Mouse (Mus musculus) lung, adult 2 months (tissue): ENCODE results near the gene Rapgef3.

Experiments used
- CTCF ChIP-seq: fragments of 200-500 bp; IDR thresholded peaks from 2 replicates; pipeline ENCODE4 v1.5.1; 2011; ENCODE audit warnings: mild to moderate bottlenecking, low read length, control low read depth; ENCODE audit not compliant: insufficient read depth
- POLR2A ChIP-seq: fragments of 200-500 bp; IDR thresholded peaks from 2 replicates; pipeline ENCODE4 v1.6.1; 2011; ENCODE audit warnings: low read depth, mild to moderate bottlenecking, control low read depth, low read length, borderline replicate concordance; ENCODE audit errors: extremely low read depth

DNA sequence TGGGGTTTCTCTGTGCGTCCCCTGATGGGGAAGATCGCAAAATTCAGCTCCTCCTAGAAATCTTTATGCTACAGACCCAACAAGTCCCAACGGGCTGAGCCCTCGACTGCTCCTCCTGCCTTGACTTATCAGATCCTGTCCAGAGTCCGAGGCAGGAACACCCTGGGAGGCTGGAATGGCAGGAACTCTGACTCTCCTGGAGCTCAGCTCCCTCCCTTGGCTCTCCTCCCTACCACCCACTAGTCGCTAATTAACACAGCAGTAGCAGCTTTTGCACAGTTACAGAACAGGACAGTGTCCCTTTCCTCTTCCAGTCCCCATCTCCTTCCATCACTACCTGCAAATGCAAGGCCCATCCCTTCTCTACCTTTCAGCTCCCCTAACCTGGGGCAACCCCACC, 37.4 kb downstream of the Rapgef3 start:
- TF ChIP-seq POLR2A (no peak), CTCF (no peak)
